Mouse (Mus musculus): ENCODE measurements around the gene Ppp3cb.

- TF ChIP-seq CTCF (IDR thresholded peaks at IDR 0.05; ENCODE audit: insufficient read depth, low read depth, low read length) (no peak), POLR2A (IDR thresholded peaks at IDR 0.05; ENCODE audit: insufficient read depth, low read depth, low read length) (no peak)
Measured at GRCm38 (mm10) chr14:20481211-20481610, 65.2 kb downstream of the Ppp3cb start.
